Mouse (Mus musculus) gastrocnemius, adult 8-10 months (tissue): ENCODE results near the gene Gm28051. TPM values are rescaled to one million over a fixed set of nuclear protein-coding genes. Genes with fewer than 3 reads are reported as not detected.
A peak's percentile ranks its signal among the peaks of the same experiment; 100 is the strongest.

Experiments
- DNase-seq, 2 experiments: peaks; one replicate each; pipeline ENCODE4 v3.0.0; 2022; ENCODE audit warnings: low spot score in 2 of 2
- total RNA-seq, 4 experiments: library from RNA; stranded (reverse); gene quantifications; 2 replicates each; pipeline ENCODE4 v1.2.4; 2022

The Gm28051 gene
- total RNA-seq, 4 experiments from 2014 or later, result not detected

- no peak for DNase-seq
These were observed 50.6 kb downstream of the Gm28051 start for GRCm38 (mm10) chr12:102706833-102707463.

DNA sequence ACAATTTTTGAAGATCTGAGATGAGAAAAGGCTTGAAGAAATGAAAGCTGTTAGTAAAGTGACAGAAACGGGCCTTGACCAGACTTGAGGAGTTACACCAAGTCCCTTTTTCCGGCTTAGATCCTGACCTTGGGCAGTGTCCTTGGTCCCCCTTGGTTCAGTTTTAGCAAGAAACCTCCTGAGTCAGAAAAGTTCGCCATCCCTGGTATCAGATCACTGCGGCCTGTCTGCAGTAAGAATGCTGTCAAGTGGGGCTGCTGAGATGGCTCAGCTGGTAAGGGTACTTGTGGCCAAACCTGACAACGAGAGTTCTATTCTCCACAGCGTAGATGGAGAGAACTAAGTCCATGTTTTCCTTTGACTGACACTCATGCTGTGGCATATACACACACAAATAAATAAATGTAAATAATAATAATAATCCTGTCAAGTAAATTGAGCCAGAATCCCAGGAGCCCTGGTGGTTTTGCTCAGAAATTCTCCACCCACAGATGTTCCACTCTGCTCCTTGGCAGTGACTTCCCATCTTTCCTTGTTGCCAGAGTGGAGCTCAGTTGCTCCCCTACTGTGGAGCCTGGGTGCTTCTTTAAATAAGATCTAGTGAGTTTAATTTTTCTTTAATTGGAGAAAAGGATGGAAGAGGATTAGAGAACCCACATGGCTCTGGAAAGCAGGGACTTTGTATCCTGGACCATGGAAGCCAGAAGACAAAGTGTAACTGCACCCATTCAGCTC lies 51.5 kb downstream of the Gm28051 start:
- no peak for DNase-seq

DNA sequence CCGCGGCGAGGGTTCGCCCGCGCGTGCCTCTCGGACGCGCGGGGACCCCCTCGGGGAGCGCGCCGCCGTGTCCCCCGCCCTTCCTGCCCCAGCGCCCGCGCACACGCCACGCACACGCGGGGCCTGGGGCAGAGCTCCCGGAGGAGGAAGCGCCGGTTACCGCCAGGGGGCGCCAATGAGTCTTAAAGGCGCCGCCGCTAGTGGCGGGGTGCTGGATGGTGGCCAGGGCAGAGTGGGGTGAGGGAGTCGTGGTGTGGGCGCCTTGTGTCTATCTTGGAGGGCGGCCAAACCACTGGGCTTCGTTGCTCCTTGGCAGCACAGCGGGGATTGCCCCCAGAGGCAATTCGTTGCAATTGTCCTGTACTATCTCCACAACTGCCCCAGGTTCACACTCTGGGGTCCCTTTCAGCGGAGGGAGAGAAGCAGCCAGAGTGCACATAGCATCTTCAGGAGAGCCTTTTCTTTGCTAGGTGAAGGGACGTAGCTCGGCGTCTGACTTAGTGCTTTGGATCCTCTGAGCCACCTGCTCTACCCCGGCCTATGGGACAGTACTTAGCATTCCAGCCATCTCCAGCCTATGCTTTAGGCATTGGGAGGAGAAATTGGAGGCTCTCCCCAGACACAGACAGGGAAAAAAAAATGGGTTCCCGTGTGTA lies 52.2 kb downstream of the Gm28051 start:
- DNase-seq, result peak; percentile 72 to 78

GRCm38 (mm10) chr12:102704457-102705198 lies 52.9 kb downstream of the Gm28051 start, which contains the start of gene Itpk1:
TSS of gene Itpk1 (minus strand) at chr12:102704930.
- no peak for DNase-seq

- no peak for DNase-seq
These were observed 53.6 kb downstream of the Gm28051 start for GRCm38 (mm10) chr12:102703921-102704408.

DNA sequence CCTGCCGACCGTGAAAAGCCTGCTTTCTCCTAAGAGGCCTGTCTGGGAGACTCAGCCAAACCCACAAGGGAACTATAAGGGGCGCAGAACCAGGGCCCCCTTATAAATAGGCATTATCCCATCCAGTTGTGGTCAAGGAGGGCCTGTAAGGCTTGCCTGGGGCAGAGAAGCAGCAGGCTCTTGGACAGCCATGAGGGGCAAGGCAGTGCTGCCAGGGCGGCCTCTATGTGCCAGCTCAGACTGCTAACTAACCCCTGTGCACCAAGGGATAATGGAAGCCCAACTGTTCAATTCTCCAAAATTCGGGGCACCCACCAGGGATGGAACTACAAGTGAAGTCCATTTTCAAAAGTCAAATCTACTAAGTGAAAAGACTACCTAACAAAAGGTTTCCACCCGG lies 54.1 kb downstream of the Gm28051 start:
- no peak for DNase-seq

DNA sequence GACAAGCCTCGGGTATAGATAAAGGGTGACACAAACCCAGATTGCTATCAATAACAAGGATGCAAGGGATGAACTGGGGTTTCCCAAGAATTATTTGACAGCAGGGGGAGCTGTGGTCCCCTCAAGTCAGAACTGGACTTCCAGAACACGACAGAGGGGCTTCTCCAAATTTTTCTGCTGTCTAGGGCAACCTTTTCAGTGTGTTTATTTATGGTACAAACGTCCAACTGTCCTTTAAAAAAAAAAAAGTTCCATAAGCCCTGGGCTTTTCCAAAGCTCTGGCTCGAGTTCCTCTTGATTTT lies 54.5 kb downstream of the Gm28051 start:
- no peak for DNase-seq

DNA sequence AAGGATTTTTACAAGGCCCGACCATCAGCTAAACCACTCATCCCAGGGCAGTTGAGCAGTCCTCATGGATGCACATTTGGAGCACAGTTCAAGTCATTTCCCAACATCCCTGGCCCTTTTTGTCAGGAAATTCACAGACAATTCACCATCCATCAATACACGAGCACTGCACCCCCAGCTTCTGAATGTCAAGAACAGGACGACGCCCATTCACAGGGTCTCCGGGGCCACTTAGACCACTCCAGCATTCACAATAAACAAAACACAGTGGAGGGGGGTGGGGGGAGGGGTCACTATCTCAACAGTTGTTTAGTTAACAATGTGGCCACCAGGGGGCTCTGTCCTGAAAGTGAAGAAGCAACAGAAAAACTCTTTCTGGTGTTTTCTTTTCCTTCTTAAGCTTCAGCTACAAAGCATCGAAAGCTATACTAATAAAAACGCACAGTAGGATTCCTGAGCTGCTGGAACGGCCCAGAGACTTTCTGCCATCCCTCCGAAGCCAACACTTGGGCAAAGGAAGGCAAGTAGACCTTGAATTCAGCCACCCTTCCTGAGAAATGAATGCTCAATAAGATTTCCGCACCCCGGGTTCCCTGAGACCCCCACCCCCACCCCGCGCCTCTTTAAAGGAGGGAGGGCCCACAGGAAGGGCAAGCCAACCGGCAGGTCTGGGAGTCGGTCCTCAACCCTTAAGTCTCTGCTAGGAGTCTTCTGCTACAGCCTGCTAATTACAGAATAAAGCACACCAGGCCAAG lies 55.0 kb downstream of the Gm28051 start:
- DNase-seq, result peak; percentile 57 to 61

GRCm38 (mm10) chr12:102701691-102702207 lies 55.8 kb downstream of the Gm28051 start:
- DNase-seq, result no peak

- DNase-seq, result no peak
These were observed 57.1 kb downstream of the Gm28051 start for GRCm38 (mm10) chr12:102700453-102700852.

DNA sequence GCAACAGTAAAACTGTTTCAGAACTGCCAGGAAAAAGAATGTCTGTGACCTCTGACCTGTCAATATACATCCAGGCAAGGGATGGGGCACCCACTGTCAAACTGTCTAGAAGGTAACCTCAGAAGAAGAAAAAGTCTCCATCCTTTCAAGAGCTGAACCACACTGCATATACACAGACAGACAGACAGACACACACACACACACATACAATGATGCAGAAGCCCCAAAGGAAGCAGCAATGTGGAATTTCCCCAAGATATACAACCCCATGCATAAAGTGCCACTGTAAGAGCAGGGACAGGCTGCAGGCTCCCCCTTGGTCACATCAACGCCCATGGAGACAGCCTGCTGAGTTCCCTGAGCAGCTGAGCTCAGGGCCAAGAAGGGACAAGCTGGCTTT lies 58.4 kb downstream of the Gm28051 start:
- no peak for DNase-seq

DNA sequence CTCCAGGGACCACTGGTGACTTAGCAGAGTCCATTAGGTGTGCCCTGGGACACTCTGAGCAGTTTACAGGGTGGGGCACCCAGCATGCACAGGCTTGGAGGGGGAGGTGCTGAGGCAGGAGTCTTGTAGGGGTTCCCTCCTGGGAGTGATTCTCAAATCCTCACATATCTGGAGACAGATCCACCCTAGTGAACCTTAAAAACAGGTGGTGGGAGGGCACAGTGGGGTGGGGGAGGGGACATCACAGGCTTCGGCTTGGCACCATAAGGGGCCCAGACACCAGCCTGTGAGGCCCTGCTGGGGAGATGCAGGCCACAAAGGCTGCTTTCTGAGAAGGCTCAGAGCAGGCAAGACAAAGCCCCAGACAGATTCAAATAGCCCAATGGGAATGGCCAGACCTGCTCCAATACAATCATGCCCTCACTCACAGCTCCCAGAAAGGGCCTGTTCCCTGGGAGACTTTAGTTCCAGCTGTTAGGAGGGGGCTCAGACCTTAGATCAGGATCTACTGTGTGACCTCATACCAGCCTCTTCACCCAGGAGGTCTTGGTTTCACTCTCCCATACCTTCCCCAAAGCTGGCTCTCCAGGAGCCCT lies 59.4 kb downstream of the Gm28051 start:
- no peak for DNase-seq

DNA sequence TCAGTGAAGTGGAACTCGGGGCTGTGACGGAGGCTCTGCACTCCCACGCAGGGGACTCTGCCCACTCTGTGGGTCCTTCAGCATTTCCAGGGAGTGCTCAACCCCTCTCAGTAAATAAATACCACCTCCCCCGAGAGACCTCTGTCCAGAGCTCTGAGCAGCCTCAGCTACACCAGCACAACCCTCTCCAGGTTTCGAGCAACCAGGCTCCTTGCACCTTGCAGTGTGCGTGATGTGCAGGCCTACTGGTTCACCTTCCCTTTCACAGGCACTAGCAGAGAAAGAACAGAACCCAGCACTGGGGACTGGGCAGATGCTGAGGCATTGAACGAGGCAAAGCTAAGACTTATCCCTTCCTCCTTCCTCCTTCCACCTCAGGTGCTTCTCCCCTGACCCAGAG lies 60.2 kb downstream of the Gm28051 start:
- no peak for DNase-seq

DNA sequence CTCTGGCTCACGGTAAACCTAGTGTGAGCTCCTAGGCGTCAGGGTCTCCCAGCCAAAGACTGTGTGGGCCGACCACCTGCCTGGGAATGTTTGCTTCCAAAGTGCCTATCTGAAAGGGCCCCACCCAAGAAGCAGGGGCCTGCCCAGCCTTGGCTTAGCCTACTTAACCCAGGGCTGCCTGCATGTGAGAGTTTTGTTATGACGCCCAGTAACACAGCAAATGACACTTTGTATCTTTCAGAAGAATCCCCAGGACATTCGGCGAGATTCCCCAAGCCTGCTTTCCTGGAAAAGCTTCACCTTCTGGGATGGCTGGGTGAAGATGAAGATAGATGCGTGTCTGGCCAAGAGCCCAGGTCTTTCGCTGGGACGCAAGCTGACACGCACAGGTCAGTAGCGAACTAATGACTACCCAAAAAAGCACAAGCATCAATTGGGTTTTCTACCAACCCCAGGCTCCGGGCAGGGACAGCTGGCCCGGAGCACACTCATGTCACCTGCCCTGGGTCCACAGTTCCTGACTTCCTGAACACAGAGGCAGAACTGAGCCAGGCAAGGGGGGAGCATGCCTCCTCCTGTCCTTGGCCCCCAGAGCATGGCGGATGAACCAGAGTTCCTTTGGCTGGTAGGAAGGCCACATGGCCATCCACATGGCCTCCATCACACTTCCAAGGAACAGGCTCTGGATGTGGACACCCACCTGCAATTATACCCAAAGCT lies 60.8 kb downstream of the Gm28051 start:
- no peak for DNase-seq

DNA sequence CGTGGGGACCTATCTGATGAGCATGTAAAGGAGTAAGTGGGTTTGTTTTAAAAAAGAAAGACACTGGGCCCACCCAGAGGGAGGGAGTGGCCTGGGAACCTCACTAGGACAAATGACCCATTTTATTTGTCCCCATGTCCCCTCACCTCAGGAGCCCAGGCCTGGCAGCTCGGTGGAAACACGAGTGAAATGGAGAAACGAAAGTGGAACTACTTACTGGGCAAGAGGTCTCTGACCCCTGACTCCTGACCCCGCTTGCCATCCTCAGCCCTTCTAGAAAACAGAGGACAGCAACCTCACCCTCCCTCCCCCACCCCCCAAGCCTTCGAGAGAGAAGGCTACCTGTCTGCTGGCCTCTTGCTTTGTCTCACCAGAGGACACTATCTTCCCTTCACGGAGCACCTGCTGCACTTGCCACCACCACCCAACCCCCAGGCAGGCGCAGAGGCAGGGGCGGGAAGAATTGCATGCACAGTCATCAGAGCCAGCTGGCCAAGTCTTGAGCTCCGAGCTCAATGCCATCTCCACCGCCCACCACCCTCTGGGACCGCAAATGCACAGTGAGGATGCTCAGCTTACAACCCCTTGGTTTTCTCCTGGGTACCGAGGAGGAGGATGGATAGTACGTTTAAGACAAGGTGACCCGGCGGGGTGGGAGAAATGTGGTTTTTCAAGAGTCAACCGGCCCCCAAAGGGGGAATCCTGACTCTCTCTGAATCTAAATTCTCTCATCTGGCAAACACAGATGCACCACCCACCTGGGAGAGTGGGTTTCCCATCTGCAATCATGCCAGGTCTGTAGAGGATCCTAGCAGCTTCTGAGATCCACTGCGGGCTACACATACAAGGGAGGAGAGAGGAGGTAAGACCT lies 62.0 kb downstream of the Gm28051 start:
- no peak for DNase-seq

DNA sequence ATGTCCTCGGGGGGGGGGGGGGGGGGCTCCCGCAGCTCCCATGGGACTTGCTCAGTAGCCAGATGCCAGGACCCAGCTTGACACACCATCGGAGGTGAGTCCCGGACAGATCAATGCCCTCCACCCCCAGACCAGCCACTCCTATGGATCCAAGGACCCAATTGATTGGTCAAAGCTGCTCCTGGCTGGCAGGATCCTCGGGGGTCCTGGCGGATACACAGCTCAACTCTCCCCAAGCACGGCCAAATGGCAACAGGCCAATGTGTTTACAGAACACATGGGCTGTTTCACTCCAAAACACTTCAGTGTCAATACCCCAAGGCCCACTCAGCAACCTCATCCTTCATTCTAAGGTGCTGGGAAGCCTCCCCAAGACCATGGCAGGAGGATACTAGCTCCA lies 65.8 kb downstream of the Gm28051 start:
- no peak for DNase-seq

DNA sequence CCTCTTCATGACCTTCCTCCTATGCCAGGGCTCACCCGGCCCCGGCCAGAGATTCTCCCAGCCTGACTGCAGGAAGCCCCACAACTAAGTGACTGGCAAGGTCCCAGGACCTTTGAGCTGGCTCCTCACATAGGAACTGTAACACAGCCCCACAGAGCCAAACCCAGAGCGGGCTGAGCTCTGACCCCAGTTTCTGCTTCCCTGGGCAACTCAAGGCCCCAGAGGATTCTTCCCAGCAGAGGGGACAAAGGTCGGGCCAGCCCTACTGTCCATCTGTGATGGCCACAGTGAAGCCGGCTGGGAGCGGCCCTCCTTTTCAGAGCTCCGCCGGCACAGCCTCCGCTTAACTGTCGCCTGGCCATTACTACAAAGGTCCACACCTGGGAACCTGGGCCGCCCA lies 66.4 kb downstream of the Gm28051 start:
- peak; percentile 36 to 68 for DNase-seq

DNA sequence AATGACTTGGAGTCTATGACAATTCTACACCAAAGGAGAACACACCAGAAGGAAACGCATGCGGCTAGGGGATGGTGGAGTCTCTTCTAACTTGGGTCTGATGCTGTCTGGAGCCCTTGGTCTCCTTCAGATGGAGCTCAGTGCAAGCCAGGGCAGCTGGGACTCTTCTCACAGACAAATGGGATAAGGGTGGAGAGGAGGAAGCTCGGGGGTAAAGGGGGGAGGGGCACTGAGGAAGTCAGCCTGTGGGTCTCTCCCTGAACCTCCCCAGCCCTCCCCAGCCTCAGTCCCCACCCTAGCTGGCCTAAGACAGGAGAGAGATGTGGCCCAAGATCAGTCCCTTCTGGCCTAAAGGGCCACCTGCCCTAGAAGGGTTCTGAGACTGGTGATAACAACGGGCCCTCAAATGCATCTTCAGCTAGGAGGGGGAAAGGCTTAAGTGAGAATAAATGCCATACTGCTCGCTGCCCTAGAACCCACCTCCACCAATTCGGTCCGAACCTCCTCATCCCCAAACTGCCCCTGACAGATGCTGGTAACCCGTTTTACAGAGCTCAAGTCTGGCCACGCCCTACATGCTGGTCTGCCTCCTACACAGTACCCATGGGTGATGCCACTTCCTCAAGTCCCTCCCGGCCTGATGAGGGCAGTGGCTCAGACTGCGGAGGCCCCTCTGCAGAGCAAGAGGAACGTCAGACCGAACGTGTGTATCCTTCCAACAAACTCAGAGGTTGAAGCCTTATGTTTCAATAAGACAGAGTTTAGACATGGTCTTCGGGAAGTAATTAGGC lies 67.6 kb downstream of the Gm28051 start:
- DNase-seq, result no peak
